8 mouse cellular contexts compared by ENCODE assay signal in the genomic region with DNA sequence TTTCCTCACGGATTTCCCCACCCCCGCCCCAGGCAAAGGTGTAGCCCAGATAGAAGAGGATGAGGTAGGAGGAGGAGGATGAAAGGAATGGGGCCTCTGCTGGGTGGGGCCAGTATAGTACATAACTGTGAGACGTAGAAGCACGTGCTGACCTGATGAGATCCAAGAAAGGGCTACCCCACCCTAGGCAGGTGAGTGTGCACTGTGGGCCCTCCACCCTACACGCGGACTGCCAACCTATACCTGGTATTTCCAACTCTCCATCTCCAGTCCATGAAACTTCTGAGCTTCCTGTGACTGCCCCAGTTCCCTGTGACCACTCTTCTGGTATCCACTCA. TPM values are rescaled to one million over a fixed set of nuclear protein-coding genes. Genes with fewer than 3 reads are reported as not detected.
A peak's percentile ranks its signal among the peaks of the same experiment; 100 is the strongest.
DNase-seq lines count a peak whose midpoint lies in the region; ATAC-seq lines count a peak whose summit lies in the region.

No protein-coding gene starts in this region.

- H3K4me1 ChIP-seq in heart, embryonic 12.5 days (replicated peaks), result peaks cover 25% of the 10 kb centered on the region
- H3K4me1 ChIP-seq in hindbrain, embryonic 11.5 days (replicated peaks; ENCODE audit: control insufficient read depth, insufficient read depth, low read length), result peaks cover 4% of the 10 kb centered on the region; the same call in 1 of the 2 replicates
- H3K4me1 ChIP-seq in midbrain, embryonic 11.5 days (ENCODE audit: control insufficient read depth, insufficient read depth, low read length), result peaks cover 18% of the 10 kb centered on the region

- H3K36me3 ChIP-seq in heart, embryonic 12.5 days, result 0 out of 2 replicates have a peak, but pooled peaks cover 12% of the 10 kb centered on the region
- no peaks in the 10 kb centered on the region for H3K36me3 ChIP-seq in hindbrain, embryonic 11.5 days (ENCODE audit: control insufficient read depth, insufficient read depth, low read length)
- no peaks in the 10 kb centered on the region for H3K36me3 ChIP-seq in midbrain, embryonic 11.5 days (ENCODE audit: control insufficient read depth, insufficient read depth, low read length)

- H3K4me3 ChIP-seq in heart, embryonic 12.5 days, result peak overlapping the region; percentile 60
- peak overlapping the region; percentile 57 for H3K4me3 ChIP-seq in hindbrain, embryonic 11.5 days (ENCODE audit: low read depth, low read length)
- peak overlapping the region; percentile 43 for H3K4me3 ChIP-seq in midbrain, embryonic 11.5 days (ENCODE audit: low read depth, low read length)

- no peak for ATAC-seq in heart, embryonic 12.5 days (ENCODE audit: insufficient number of reproducible peaks, low FRiP score)
- peak; percentile 46; the same call in 1 of the 2 replicates for ATAC-seq in hindbrain, embryonic 11.5 days (ENCODE audit: low FRiP score)
- peak; percentile 18; the same call in 1 of the 2 replicates for ATAC-seq in midbrain, embryonic 11.5 days (ENCODE audit: low FRiP score)
- ATAC-seq in megakaryocyte-erythroid progenitor cell, adult 5-6 weeks (replicated peaks; ENCODE audit: low FRiP score, low TSS enrichment, poor library complexity, severe bottlenecking), result no peak

- 22% methylated on average over 6 of the region's 6 CpGs for WGBS in heart, embryonic 12.5 days
- WGBS in hindbrain, embryonic 11.5 days, result 13% methylated on average over 6 of the region's 6 CpGs
- WGBS in midbrain, embryonic 11.5 days, result 17% methylated on average over 6 of the region's 6 CpGs

- H3K27ac ChIP-seq in heart, embryonic 12.5 days (ENCODE audit: poor library complexity, severe bottlenecking), result no peak overlapping the region
- H3K27ac ChIP-seq in hindbrain, embryonic 11.5 days (ENCODE audit: low read depth, low read length), result no peak overlapping the region
- no peak overlapping the region for H3K27ac ChIP-seq in midbrain, embryonic 11.5 days (ENCODE audit: low read depth, low read length)

- no peak overlapping the region for H3K9ac ChIP-seq in heart, embryonic 12.5 days
- peak overlapping the region; percentile 71 for H3K9ac ChIP-seq in hindbrain, embryonic 11.5 days (ENCODE audit: low read depth, low read length)
- peak overlapping the region; percentile 57 for H3K9ac ChIP-seq in midbrain, embryonic 11.5 days (ENCODE audit: low read length)

- DNase-seq in heart, adult 18-20 months, result no peak
- peak; percentile 47 for DNase-seq in ES-CJ7 (ENCODE audit: low read depth, low spot score)
- DNase-seq in hindbrain, embryonic 11.5 days (ENCODE audit: low spot score), result peak; percentile 28
- peak; percentile 91 for DNase-seq in midbrain, embryonic 11.5 days (ENCODE audit: low spot score, missing footprints)
- no peak for DNase-seq in c-Kit-positive CD71-positive TER-119-positive erythroid progenitor cells, embryonic 14.5 days (ENCODE audit: low spot score)
- no peak for DNase-seq in layer of hippocampus, adult 18-20 months (ENCODE audit: low spot score in 2 of 2)

- no peaks in the 10 kb centered on the region for H3K9me3 ChIP-seq in heart, embryonic 12.5 days (replicated peaks)
- no peaks in the 10 kb centered on the region for H3K9me3 ChIP-seq in hindbrain, embryonic 11.5 days (ENCODE audit: control insufficient read depth, low read length)
- H3K9me3 ChIP-seq in midbrain, embryonic 11.5 days (ENCODE audit: control insufficient read depth, low read length), result no peaks in the 10 kb centered on the region

- H3K27me3 ChIP-seq in heart, embryonic 12.5 days (replicated peaks), result peaks cover 41% of the 10 kb centered on the region
- peaks cover 2% of the 10 kb centered on the region; the same call in 1 of the 2 replicates for H3K27me3 ChIP-seq in hindbrain, embryonic 11.5 days (ENCODE audit: control insufficient read depth, insufficient read depth, low read length)
- H3K27me3 ChIP-seq in midbrain, embryonic 11.5 days (ENCODE audit: control insufficient read depth, insufficient read depth, low read length), result peaks cover 6% of the 10 kb centered on the region

- peak overlapping the region; percentile 95 for H3K4me2 ChIP-seq in heart, embryonic 12.5 days
- peak overlapping the region; percentile 95 for H3K4me2 ChIP-seq in hindbrain, embryonic 11.5 days (replicated peaks; ENCODE audit: low read depth, low read length)
- peak overlapping the region; percentile 63 for H3K4me2 ChIP-seq in midbrain, embryonic 11.5 days

RNA-seq across cellular contexts. Expression of a gene that starts 0.6 kb away (rescaled TPM):
- polyA plus RNA-seq in heart, embryonic 12.5 days (2016; fragmentation: Nextera tagmentation; extraction: Ambion mirVana), result 6.5 and 7.6 TPM in 2 replicates
- total RNA-seq in heart, adult 18-20 months (2021), result 1 to 10 TPM; 1.5 to 1.7 TPM
- polyA plus RNA-seq in hindbrain, embryonic 11.5 days (2014; fragmentation: Nextera tagmentation; extraction: Ambion mirVana), result 21.7 and 23.9 TPM in 2 replicates
- 24.4 and 26.9 TPM in 2 replicates for polyA plus RNA-seq in midbrain, embryonic 11.5 days (2014; fragmentation: Nextera tagmentation; extraction: Ambion mirVana)
- total RNA-seq in megakaryocyte-erythroid progenitor cell, adult 5-6 weeks (2014; fragmentation: Nextera tagmentation), result 1.6 and 10.2 TPM in 2 replicates
- 0.72 TPM in 1 of 2 replicates, not detected in the other for total RNA-seq in megakaryocyte-erythroid progenitor cell, adult 5-6 weeks (2017)
- 100 to 1,000 TPM; 237 to 250 TPM for total RNA-seq in layer of hippocampus, adult 18-20 months (2021)

RNA-seq across cellular contexts. Expression of a gene that starts 0.8 kb away (rescaled TPM):
- not detected in 2 replicates for polyA plus RNA-seq in heart, embryonic 12.5 days (2016; fragmentation: Nextera tagmentation; extraction: Ambion mirVana)
- not detected for total RNA-seq in heart, adult 18-20 months (2021)
- polyA plus RNA-seq in hindbrain, embryonic 11.5 days (2014; fragmentation: Nextera tagmentation; extraction: Ambion mirVana), result not detected in 2 replicates
- 0.32 TPM in 1 of 2 replicates, not detected in the other for polyA plus RNA-seq in midbrain, embryonic 11.5 days (2014; fragmentation: Nextera tagmentation; extraction: Ambion mirVana)
- not detected in 2 replicates for total RNA-seq in megakaryocyte-erythroid progenitor cell, adult 5-6 weeks (2014; fragmentation: Nextera tagmentation)
- total RNA-seq in megakaryocyte-erythroid progenitor cell, adult 5-6 weeks (2017), result not detected in 2 replicates
- total RNA-seq in layer of hippocampus, adult 18-20 months (2021), result not detected

RNA-seq across cellular contexts. Expression of a gene that starts 4.8 kb away (rescaled TPM):
- not detected in 2 replicates for polyA plus RNA-seq in heart, embryonic 12.5 days (2016; fragmentation: Nextera tagmentation; extraction: Ambion mirVana)
- total RNA-seq in heart, adult 18-20 months (2021), result not detected
- not detected in 2 replicates for polyA plus RNA-seq in hindbrain, embryonic 11.5 days (2014; fragmentation: Nextera tagmentation; extraction: Ambion mirVana)
- polyA plus RNA-seq in midbrain, embryonic 11.5 days (2014; fragmentation: Nextera tagmentation; extraction: Ambion mirVana), result not detected in 2 replicates
- not detected in 2 replicates for total RNA-seq in megakaryocyte-erythroid progenitor cell, adult 5-6 weeks (2014; fragmentation: Nextera tagmentation)
- total RNA-seq in megakaryocyte-erythroid progenitor cell, adult 5-6 weeks (2017), result not detected in 2 replicates
- not detected for total RNA-seq in layer of hippocampus, adult 18-20 months (2021)

RNA-seq across cellular contexts. Expression of a gene that starts 5.3 kb away (rescaled TPM):
- polyA plus RNA-seq in heart, embryonic 12.5 days (2016; fragmentation: Nextera tagmentation; extraction: Ambion mirVana), result 2.6 and 3.2 TPM in 2 replicates
- 1 to 10 TPM; 1.9 to 2.4 TPM for total RNA-seq in heart, adult 18-20 months (2021)
- 4.3 and 4.9 TPM in 2 replicates for polyA plus RNA-seq in hindbrain, embryonic 11.5 days (2014; fragmentation: Nextera tagmentation; extraction: Ambion mirVana)
- polyA plus RNA-seq in midbrain, embryonic 11.5 days (2014; fragmentation: Nextera tagmentation; extraction: Ambion mirVana), result 3.3 and 4.1 TPM in 2 replicates
- 15.3 and 21.7 TPM in 2 replicates for total RNA-seq in megakaryocyte-erythroid progenitor cell, adult 5-6 weeks (2014; fragmentation: Nextera tagmentation)
- 3.3 and 4.9 TPM in 2 replicates for total RNA-seq in megakaryocyte-erythroid progenitor cell, adult 5-6 weeks (2017)
- total RNA-seq in layer of hippocampus, adult 18-20 months (2021), result 1 to 10 TPM; 3.8 to 3.9 TPM

RNA-seq across cellular contexts. Expression of a gene that starts 7.2 kb away (rescaled TPM):
- polyA plus RNA-seq in heart, embryonic 12.5 days (2016; fragmentation: Nextera tagmentation; extraction: Ambion mirVana), result not detected in 2 replicates
- not detected for total RNA-seq in heart, adult 18-20 months (2021)
- not detected in 2 replicates for polyA plus RNA-seq in hindbrain, embryonic 11.5 days (2014; fragmentation: Nextera tagmentation; extraction: Ambion mirVana)
- polyA plus RNA-seq in midbrain, embryonic 11.5 days (2014; fragmentation: Nextera tagmentation; extraction: Ambion mirVana), result not detected in 2 replicates
- not detected in 2 replicates for total RNA-seq in megakaryocyte-erythroid progenitor cell, adult 5-6 weeks (2014; fragmentation: Nextera tagmentation)
- total RNA-seq in megakaryocyte-erythroid progenitor cell, adult 5-6 weeks (2017), result not detected in 2 replicates
- total RNA-seq in layer of hippocampus, adult 18-20 months (2021), result not detected

Comparison
In these comparisons a context has a peak if more than half of its experiments do, and no peak if none do; other contexts are left out.
1. ATAC-seq: peak in hindbrain, embryonic 11.5 days (single experiment) and midbrain, embryonic 11.5 days (single experiment); none in heart, embryonic 12.5 days (single experiment) and megakaryocyte-erythroid progenitor cell, adult 5-6 weeks (single experiment).
2. DNase-seq: peak in ES-CJ7 (single experiment), hindbrain, embryonic 11.5 days (single experiment) and midbrain, embryonic 11.5 days (single experiment); none in heart, adult 18-20 months (0 of 2), c-Kit-positive CD71-positive TER-119-positive erythroid progenitor cells, embryonic 14.5 days (single experiment) and layer of hippocampus, adult 18-20 months (0 of 2).
3. RNA of a gene that starts 0.6 kb away (total RNA-seq): 237 to 250 TPM in layer of hippocampus, adult 18-20 months; 0.72 to 10.2 TPM in megakaryocyte-erythroid progenitor cell, adult 5-6 weeks and 1.5 to 1.7 TPM in heart, adult 18-20 months; every median in the first group is over 10 times any median in the second.
4. Peak in every context shown above with its lines, with median percentiles within 50 percentile points of each other: H3K4me2 ChIP-seq and H3K4me3 ChIP-seq.